Comparison of ENCODE assay signal across 28 mouse cellular contexts in the genomic region with DNA sequence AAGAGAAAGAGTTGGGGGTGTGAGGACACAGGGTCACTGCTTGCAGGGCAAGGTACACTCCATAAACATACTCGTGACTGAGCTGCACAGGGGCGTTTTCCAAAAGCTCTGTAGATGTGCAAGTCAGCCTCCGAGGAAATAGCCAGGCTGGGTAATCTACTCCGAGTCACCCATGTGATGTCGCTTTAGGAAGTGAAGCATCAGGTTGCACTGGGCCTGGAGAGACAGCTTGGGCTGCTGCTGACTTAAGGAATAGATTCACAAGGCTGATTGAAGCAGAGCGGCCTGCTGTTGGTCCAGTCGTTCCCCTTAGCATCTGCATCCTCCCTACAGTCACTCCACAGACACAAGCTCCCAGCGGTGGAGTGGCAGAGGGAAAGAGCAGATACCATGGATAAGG.
DNase-seq lines count a peak whose midpoint lies in the region; ATAC-seq and TF ChIP-seq lines count a peak whose summit lies in the region.
"Had no signal": no experiment of that assay in that cellular context is flagged by ENCODE, and none has a peak within 500 bp of the region (broad histone marks: within the 10 kb centered on the region; RNA-seq: fewer than 3 reads in every experiment).

No protein-coding gene starts in this region.

- no peak overlapping the region for H3K4me2 ChIP-seq in midbrain, postnatal 0 days (ENCODE audit: low read depth, low read length, poor library complexity, severe bottlenecking)
- no peak overlapping the region for H3K4me2 ChIP-seq in embryonic facial prominence, embryonic 11.5 days (ENCODE audit: low read depth, low read length)
- H3K4me2 ChIP-seq: embryonic facial prominence, embryonic 13.5 days; liver, embryonic 15.5 days; lung, embryonic 15.5 days had no signal

- no peaks in the 10 kb centered on the region; the same call in 1 of the 2 replicates for H3K9me3 ChIP-seq in midbrain, embryonic 10.5 days (replicated peaks)
- no peaks in the 10 kb centered on the region for H3K9me3 ChIP-seq in midbrain, postnatal 0 days (ENCODE audit: low read length)
- no peaks in the 10 kb centered on the region for H3K9me3 ChIP-seq in embryonic facial prominence, embryonic 11.5 days (replicated peaks; ENCODE audit: control insufficient read depth, low read length)
- H3K9me3 ChIP-seq: embryonic facial prominence, embryonic 13.5 days; heart, embryonic 10.5 days; limb, embryonic 10.5 days; liver, embryonic 15.5 days; lung, embryonic 15.5 days; midbrain, embryonic 12.5 days had no signal

- H3K36me3 ChIP-seq in midbrain, embryonic 10.5 days = 0 out of 2 replicates have a peak, but pooled peaks cover under 1% of the 10 kb centered on the region
- H3K36me3 ChIP-seq in midbrain, postnatal 0 days (ENCODE audit: insufficient read depth, low read length) = no peaks in the 10 kb centered on the region
- no peaks in the 10 kb centered on the region for H3K36me3 ChIP-seq in embryonic facial prominence, embryonic 11.5 days (replicated peaks; ENCODE audit: control insufficient read depth, insufficient read depth, low read depth, low read length)
- H3K36me3 ChIP-seq: forebrain, embryonic 12.5 days; limb, embryonic 10.5 days; lung, embryonic 15.5 days; midbrain, embryonic 12.5 days had no signal

- no peak for TF ChIP-seq CTCF in gastrocnemius, adult 2 months (IDR thresholded peaks at IDR 0.05)
- no peak for TF ChIP-seq CTCF in midbrain, postnatal 0 days (IDR thresholded peaks at IDR 0.05)

- H3K4me1 ChIP-seq in midbrain, embryonic 10.5 days = peaks cover 38% of the 10 kb centered on the region
- peaks cover 18% of the 10 kb centered on the region for H3K4me1 ChIP-seq in midbrain, postnatal 0 days (ENCODE audit: insufficient read depth, low read length)
- no peaks in the 10 kb centered on the region for H3K4me1 ChIP-seq in embryonic facial prominence, embryonic 11.5 days (ENCODE audit: control insufficient read depth, insufficient read depth, low read length)
- H3K4me1 ChIP-seq: liver, embryonic 15.5 days had no signal

- no peak overlapping the region for H3K4me3 ChIP-seq in gastrocnemius, adult 2 months
- H3K4me3 ChIP-seq in midbrain, embryonic 10.5 days = no peak overlapping the region
- H3K4me3 ChIP-seq in midbrain, postnatal 0 days (ENCODE audit: low read depth, low read length) = no peak overlapping the region
- H3K4me3 ChIP-seq in embryonic facial prominence, embryonic 11.5 days (ENCODE audit: low read depth, low read length) = no peak overlapping the region
- H3K4me3 ChIP-seq: embryonic facial prominence, embryonic 13.5 days; erythroblast, embryonic 14.5 days; forebrain, embryonic 12.5 days; heart, embryonic 10.5 days; left cerebral cortex, adult 2 months; limb, embryonic 10.5 days; liver, embryonic 15.5 days; lung, embryonic 15.5 days had no signal

- intact Hi-C loops in gastrocnemius, adult 2 months (cut with DNase I) = no loop called here

- DNase-seq in gastrocnemius, adult 2 months = peak; percentile 58
- no peak for DNase-seq in gastrocnemius, postnatal 4 days (ENCODE audit: low spot score in 2 of 2)
- DNase-seq in midbrain, embryonic 10.5 days (ENCODE audit: low spot score) = no peak
- DNase-seq in midbrain, postnatal 0 days (ENCODE audit: low spot score) = no peak
- peak; percentile 65 for DNase-seq in NIH3T3 (ENCODE audit: low read depth)
- DNase-seq in embryonic facial prominence, embryonic 11.5 days (ENCODE audit: low spot score) = peak; percentile 45
- DNase-seq in adrenal gland, postnatal 4 days (ENCODE audit: low spot score in 2 of 2) = no peak
- DNase-seq: adrenal gland, postnatal 10 days; cerebellum, adult 2 months; cerebellum, postnatal 25 days; kidney, adult 9 months; layer of hippocampus, adult 9-11 months; liver; lung, postnatal 36 days; right cerebral cortex, postnatal 14 days; thymus, adult 2 months; thymus, postnatal 4 days had no signal

- ATAC-seq in midbrain, postnatal 0 days (ENCODE audit: low FRiP score) = no peak
- ATAC-seq in embryonic facial prominence, embryonic 11.5 days (replicated peaks; ENCODE audit: insufficient number of reproducible peaks, low FRiP score, low TSS enrichment, low read depth) = peak; percentile 60
- ATAC-seq: intestine, embryonic 16.5 days had no signal

- H3K9ac ChIP-seq in midbrain, postnatal 0 days (replicated peaks; ENCODE audit: low read length, poor library complexity, severe bottlenecking) = no peak overlapping the region
- no peak overlapping the region for H3K9ac ChIP-seq in embryonic facial prominence, embryonic 11.5 days (replicated peaks; ENCODE audit: low read length)
- H3K9ac ChIP-seq: embryonic facial prominence, embryonic 13.5 days; forebrain, embryonic 12.5 days; liver, embryonic 15.5 days; lung, embryonic 15.5 days had no signal

- WGBS in midbrain, embryonic 10.5 days = 77% methylated on average over 8 of the region's 8 CpGs
- 78% methylated on average over 8 of the region's 8 CpGs for WGBS in midbrain, postnatal 0 days
- WGBS in embryonic facial prominence, embryonic 11.5 days = 37% methylated on average over 8 of the region's 8 CpGs

- H3K27ac ChIP-seq in gastrocnemius, adult 2 months = peak overlapping the region; percentile 43
- peak overlapping the region; percentile 78; the same call in 1 of the 2 replicates for H3K27ac ChIP-seq in midbrain, embryonic 10.5 days (replicated peaks)
- H3K27ac ChIP-seq in midbrain, postnatal 0 days (ENCODE audit: low read depth, low read length) = no peak overlapping the region
- no peak overlapping the region for H3K27ac ChIP-seq in embryonic facial prominence, embryonic 11.5 days (replicated peaks; ENCODE audit: low read depth, low read length)
- H3K27ac ChIP-seq: embryonic facial prominence, embryonic 13.5 days; heart, embryonic 10.5 days; left cerebral cortex, adult 2 months; limb, embryonic 10.5 days; liver, embryonic 15.5 days; lung, embryonic 15.5 days; stomach, postnatal 0 days had no signal

- peaks cover 5% of the 10 kb centered on the region; the same call in 1 of the 2 replicates for H3K27me3 ChIP-seq in midbrain, embryonic 10.5 days (ENCODE audit: low read depth, poor library complexity, severe bottlenecking)
- no peaks in the 10 kb centered on the region for H3K27me3 ChIP-seq in midbrain, postnatal 0 days (ENCODE audit: insufficient read depth, low read length)
- H3K27me3 ChIP-seq in embryonic facial prominence, embryonic 11.5 days (ENCODE audit: control insufficient read depth, insufficient read depth, low read length) = no peaks in the 10 kb centered on the region
- H3K27me3 ChIP-seq: embryonic facial prominence, embryonic 13.5 days; forebrain, embryonic 12.5 days; liver, embryonic 15.5 days; lung, embryonic 15.5 days had no signal

Comparison
In these comparisons a context has a peak if more than half of its experiments do, and no peak if none do; other contexts are left out.
1. DNase-seq: peak in gastrocnemius, adult 2 months (single experiment), NIH3T3 (single experiment) and embryonic facial prominence, embryonic 11.5 days (single experiment); none in gastrocnemius, postnatal 4 days (0 of 2), midbrain, embryonic 10.5 days (single experiment), midbrain, postnatal 0 days (single experiment) and adrenal gland, postnatal 4 days (0 of 2).
2. H3K27ac ChIP-seq: peak in gastrocnemius, adult 2 months (single experiment) and midbrain, embryonic 10.5 days (single experiment); none in midbrain, postnatal 0 days (single experiment) and embryonic facial prominence, embryonic 11.5 days (single experiment).